Mouse (Mus musculus) ZHBTc4 (cell line): ENCODE data around the gene 6430571L13Rik.

Experiments used
- DNase-seq: peaks from one replicate; pipeline ENCODE4 v3.0.0-alpha.2; 2011; ENCODE audit warnings: low read depth, low spot score

6430571L13Rik gene

DNA sequence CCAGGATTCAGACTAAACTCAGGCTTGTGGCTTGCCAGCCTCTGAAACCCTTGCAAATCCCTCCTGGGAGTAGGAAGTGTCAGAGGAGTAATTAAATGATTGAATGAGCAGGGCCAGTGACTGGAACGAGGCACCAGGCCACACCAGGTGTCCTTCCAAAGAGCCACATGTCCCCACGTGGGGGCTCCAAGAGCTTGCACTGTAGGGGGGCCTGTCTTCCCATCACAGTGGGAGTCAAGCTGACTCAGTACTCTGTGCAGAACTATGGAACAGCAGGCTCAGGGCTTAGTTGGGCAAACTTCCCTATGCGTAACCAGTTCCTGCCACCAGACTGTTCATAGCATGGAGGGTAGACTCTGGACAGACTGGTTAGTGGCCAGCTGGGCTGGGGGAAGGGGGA is 44.0 kb downstream of the 6430571L13Rik start:
- no peak for DNase-seq

DNA sequence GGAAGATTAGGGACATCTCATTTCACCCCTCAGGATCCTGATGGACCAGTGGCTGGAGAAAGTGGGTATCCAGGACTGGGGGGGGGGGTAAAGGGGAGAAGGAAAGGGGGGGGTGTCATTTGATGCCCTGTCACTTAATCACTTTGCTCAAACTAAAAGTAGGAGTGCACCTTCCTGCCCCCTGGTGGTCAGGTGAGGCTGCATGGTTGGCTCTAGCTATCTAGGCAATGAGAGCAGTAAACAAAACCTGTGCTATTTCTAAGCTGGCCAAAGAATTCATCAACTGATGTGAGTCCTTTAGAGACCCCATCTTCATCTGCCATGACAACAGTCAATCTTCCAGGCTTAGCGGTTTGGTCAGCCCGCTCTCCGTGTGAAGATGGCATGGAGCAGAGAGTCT is 46.3 kb downstream of the 6430571L13Rik start:
- DNase-seq: peak; percentile 53

DNA sequence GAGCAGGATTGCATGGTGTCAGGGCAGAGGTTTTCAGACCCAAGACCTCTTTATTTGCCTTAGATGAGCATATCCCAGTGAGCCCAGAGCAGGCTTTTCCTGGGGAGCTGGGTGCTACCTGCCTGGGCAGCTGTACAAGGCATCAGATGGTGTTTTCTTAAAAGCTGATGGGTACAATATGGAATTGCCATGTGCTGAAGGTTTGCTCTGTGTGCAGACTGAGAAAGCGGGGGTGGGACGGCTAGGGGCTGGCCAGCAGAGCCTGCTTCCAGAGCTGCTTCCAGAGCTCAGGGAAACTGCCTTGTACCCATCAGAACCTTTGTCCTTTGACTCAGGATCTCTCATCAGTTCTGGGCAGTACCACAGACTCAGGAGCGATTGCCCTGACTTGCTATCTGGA is 47.3 kb downstream of the 6430571L13Rik start:
- DNase-seq: no peak

DNA sequence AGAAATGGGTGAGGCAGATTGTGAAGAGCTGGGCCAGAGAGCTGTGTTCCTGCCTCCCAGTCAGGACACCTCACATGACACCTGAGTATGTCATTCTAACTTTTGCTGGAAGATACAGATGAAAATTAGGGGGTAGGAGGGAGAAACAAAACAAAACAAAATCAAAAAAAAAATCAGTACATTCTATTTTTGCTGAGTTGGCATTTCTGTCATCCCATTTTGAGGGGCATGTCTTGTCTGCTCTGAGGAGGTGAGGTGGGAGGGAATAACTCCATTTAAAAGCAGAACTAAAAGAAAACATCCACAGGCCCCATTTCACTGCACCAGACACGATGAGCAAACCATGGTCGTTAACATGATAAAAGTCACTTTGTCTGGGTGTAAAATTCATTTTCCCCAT is 47.9 kb downstream of the 6430571L13Rik start:
- no peak for DNase-seq

DNA sequence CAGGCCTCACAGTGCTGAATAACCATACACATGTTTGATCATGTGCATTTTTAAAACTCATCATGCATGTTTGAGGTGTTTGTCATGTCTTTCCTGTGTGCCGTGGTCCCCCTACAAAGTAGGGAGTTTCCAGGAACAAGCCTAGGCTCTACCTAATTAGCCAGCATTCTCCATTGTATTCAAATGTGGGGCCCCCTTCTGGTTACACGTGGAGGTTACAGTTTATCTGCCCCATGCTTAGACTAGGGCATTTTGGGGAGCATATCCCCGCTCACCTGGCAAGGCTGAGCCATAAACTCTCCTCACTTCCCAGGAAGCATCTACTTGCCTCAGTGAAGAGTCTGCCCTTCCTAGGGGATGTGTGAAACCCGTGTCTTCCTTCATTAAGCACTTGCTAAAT is 56.0 kb downstream of the 6430571L13Rik start:
- no peak for DNase-seq

DNA sequence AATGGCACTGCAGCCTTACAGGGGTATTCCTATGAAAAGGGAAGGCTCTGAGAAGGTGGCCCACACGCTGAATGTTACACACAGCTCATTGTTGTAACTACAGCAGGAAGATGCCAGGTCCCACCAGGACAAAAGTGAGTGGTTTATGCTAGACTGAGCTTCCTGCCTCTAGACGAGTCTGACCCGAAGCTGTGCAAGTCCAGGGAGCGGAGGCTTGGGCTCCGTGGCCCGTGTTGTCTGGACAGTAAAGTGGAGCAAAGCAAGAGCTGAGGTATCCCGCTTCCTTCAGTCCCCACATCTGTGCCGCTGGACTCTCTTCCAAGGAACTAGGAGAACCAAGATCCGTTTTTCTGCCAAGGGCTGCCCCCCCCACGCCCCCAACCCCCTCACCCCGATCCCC is 58.6 kb downstream of the 6430571L13Rik start:
- DNase-seq: no peak

DNA sequence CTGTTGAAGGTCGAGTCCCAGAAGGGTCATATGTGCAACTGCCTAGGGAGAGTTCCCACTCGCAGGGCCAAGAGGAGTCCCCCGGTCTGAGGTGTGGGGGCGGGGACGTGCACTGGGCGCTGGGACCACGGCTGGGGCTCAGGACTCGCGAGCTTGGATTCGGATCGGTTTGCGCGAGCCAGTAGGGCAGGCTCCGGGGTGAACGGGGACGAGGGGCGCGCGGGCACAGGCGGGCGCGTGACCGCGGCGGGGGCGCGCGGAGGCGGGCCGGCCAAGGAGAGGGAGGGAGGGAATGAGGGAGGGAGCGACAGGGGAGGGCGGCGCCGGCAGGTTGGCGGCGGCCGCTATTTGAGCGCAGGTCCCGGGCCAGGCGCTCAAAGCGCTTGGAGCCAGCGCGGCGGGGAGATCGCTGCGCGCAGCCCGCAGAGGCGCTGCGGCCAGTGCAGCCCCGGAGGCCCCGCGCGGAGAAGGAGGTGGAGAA is 59.1 kb downstream of the 6430571L13Rik start, which contains the start of gene Cacna2d2:
Cacna2d2 (plus strand) TSS at position 122 of the 481 bp plus-strand sequence.
- peak; percentile 86 for DNase-seq

DNA sequence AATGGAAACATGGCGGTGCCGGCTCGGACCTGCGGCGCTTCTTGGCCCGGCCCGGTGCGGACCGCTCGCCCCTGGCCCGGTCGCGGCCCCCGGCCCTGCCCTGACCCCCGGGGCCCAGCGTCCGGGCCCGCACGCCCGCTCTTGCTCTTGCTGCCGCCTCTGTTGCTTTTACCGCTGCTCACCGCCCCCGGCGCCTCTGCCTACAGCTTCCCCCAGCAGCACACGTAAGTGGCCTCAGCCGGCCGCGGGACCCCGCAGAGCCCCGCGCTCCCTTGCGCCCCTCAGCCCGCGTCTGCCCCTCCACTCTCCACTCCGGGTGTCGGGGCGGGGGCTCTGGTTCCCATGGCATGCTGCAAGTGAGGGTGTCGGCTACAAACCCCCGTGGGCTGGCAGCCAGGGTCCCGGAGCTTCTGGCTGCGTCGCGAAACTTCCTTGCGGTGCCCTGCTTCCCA is 59.7 kb downstream of the 6430571L13Rik start:
- DNase-seq: peak; percentile 55

DNA sequence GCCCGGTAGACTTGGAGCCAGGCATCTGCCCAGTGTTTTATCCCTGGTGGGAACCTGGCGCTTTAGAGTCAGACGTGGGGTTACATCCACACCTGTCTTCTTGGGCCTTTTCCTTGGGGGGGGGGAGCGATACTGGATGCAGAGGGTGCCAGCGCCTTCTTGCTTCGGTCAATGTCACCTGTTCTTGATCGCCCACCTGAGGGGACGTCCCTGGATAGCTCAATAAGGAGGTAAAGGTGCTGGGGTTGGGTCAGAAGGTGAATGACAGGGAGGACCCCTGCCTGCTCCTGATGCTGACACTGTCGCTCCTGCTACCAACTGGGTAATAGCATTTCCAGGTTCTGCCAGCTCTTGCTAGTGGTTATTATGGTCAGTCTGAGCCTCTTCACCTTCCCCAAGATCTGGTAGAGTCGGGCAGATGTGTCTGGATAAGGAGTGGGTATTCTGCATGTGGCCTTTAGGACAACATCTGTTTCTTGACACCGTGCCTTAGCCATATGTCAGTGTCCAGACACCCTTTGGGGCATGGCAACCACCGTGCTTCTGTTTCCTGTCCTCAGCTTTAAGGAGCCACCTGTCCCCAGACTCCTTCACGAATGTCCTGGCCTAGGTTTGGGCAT is 60.4 kb downstream of the 6430571L13Rik start:
- DNase-seq: no peak
